Mouse (Mus musculus): Measurements from ENCODE around the gene Plk3. TPM values are rescaled to one million over a fixed set of nuclear protein-coding genes. Genes with fewer than 3 reads are reported as not detected.
"Not testable (repeated sequence)": the region's sequence is repeated elsewhere in the genome, so short reads cannot be mapped to it uniquely, and the experiment has no call there.

Gene Plk3
- 10 to 100 TPM; 14.1 to 42.2 TPM for total RNA-seq (2021)
- long read RNA-seq, experiment 1, transcript Plk3-201 (15 exons, 2,378 nt), result major isoform, 79 of 95 reads
- long read RNA-seq, experiment 1, partial matches to known transcripts, result 2 of 95 reads
- long read RNA-seq, experiment 1, other reads (novel, unspliced or antisense), result 14 of 95 reads
- long read RNA-seq, experiment 2, transcript Plk3-201 (15 exons, 2,378 nt), result major isoform, 11 of 17 reads
- long read RNA-seq, experiment 2, partial matches to known transcripts, result 2 of 17 reads
- long read RNA-seq, experiment 2, other reads (novel, unspliced or antisense), result 4 of 17 reads

GRCm38 (mm10) chr4:117133817-117134600 lies at the start of gene Plk3:
TSS of gene Plk3 (minus strand) at chr4:117133963.
- DNase-seq (ENCODE audit: low spot score in 2 of 2), result peak; percentile 98 to 99

GRCm38 (mm10) chr4:117182759-117183096 lies 49.0 kb upstream of the Plk3 start:
- DNase-seq (ENCODE audit: low spot score in 2 of 2), result not testable (repeated sequence)

- peak; percentile 92 to 93 for DNase-seq (ENCODE audit: low spot score in 2 of 2)
These were observed 48.3 kb upstream of the Plk3 start, which contains the start of gene Kif2c for GRCm38 (mm10) chr4:117181863-117182758. TSS of gene Kif2c (minus strand) at chr4:117182639.

GRCm38 (mm10) chr4:117169936-117170335 lies 36.2 kb upstream of the Plk3 start:
- no peak for DNase-seq (ENCODE audit: low spot score in 2 of 2)

GRCm38 (mm10) chr4:117161183-117161582 lies 27.4 kb upstream of the Plk3 start:
- no peak for DNase-seq (ENCODE audit: low spot score in 2 of 2)

- no peak for DNase-seq (ENCODE audit: low spot score in 2 of 2)
These were observed 25.9 kb upstream of the Plk3 start for GRCm38 (mm10) chr4:117159666-117160065.

- no peak for DNase-seq (ENCODE audit: low spot score in 2 of 2)
These were observed 22.6 kb upstream of the Plk3 start for GRCm38 (mm10) chr4:117156372-117156771.

GRCm38 (mm10) chr4:117155792-117156355 lies 22.1 kb upstream of the Plk3 start, which contains the start of gene Rps8:
TSS of gene Rps8 (minus strand) at chr4:117156243.
- peak; percentile 85 to 88 for DNase-seq (ENCODE audit: low spot score in 2 of 2)

GRCm38 (mm10) chr4:117155020-117155791 lies 21.4 kb upstream of the Plk3 start:
- DNase-seq (ENCODE audit: low spot score in 2 of 2), result no peak

- no peak for DNase-seq (ENCODE audit: low spot score in 2 of 2)
These were observed 19.0 kb upstream of the Plk3 start for GRCm38 (mm10) chr4:117152714-117153113.

GRCm38 (mm10) chr4:117151416-117151815 lies 17.7 kb upstream of the Plk3 start:
- DNase-seq (ENCODE audit: low spot score in 2 of 2), result no peak

GRCm38 (mm10) chr4:117150212-117150733 lies 16.5 kb upstream of the Plk3 start:
- DNase-seq (ENCODE audit: low spot score in 2 of 2), result no peak

- DNase-seq (ENCODE audit: low spot score in 2 of 2), result no peak
These were observed 15.8 kb upstream of the Plk3 start for GRCm38 (mm10) chr4:117149291-117150211.

GRCm38 (mm10) chr4:117148815-117149214 lies 15.1 kb upstream of the Plk3 start:
- no peak for DNase-seq (ENCODE audit: low spot score in 2 of 2)

GRCm38 (mm10) chr4:117148047-117148713 lies 14.4 kb upstream of the Plk3 start:
- no peak for DNase-seq (ENCODE audit: low spot score in 2 of 2)

- peak; percentile 88 to 90 for DNase-seq (ENCODE audit: low spot score in 2 of 2)
These were observed 12.4 kb upstream of the Plk3 start for GRCm38 (mm10) chr4:117146176-117146575.

GRCm38 (mm10) chr4:117145248-117145647 lies 11.5 kb upstream of the Plk3 start:
- DNase-seq (ENCODE audit: low spot score in 2 of 2), result no peak

GRCm38 (mm10) chr4:117143023-117143422 lies 9.3 kb upstream of the Plk3 start:
- no peak for DNase-seq (ENCODE audit: low spot score in 2 of 2)
